Mouse (Mus musculus) heart, embryonic 13.5 days (tissue): ENCODE measurements around the gene Olfr1269. TPM values are rescaled to one million over a fixed set of nuclear protein-coding genes. Genes with fewer than 3 reads are reported as not detected.

Source experiments
- ATAC-seq: fragments of 200-750 bp; cut with Nextera tagmentation; 2 replicates; pipeline ENCODE4 v1.8.0; 2017; ENCODE audit warnings: moderate TSS enrichment; ENCODE audit not compliant: insufficient number of reproducible peaks, low FRiP score, low TSS enrichment; ENCODE audit errors: extremely low read depth
- H3K27ac ChIP-seq: fragments of 300-500 bp; sonication (generic); replicated peaks from 2 replicates; pipeline ENCODE4 v1.5.1; 2015; ENCODE audit warnings: moderate library complexity, mild to moderate bottlenecking, inconsistent platforms
- H3K27me3 ChIP-seq: fragments of 300-500 bp; sonication (generic); replicated peaks from 2 replicates; pipeline ENCODE4 v1.6.1; 2015; ENCODE audit warnings: mild to moderate bottlenecking, inconsistent platforms
- H3K36me3 ChIP-seq: fragments of 300-500 bp; sonication (generic); 2 replicates; pipeline ENCODE4 v1.6.1; 2015; ENCODE audit warnings: mild to moderate bottlenecking, inconsistent platforms
- H3K4me1 ChIP-seq: fragments of 300-500 bp; sonication (generic); 2 replicates; pipeline ENCODE4 v1.6.1; 2015; ENCODE audit warnings: inconsistent platforms
- H3K4me2 ChIP-seq: fragments of 300-500 bp; sonication (generic); 2 replicates; pipeline ENCODE4 v1.6.1; 2015; ENCODE audit warnings: inconsistent platforms, mild to moderate bottlenecking, moderate library complexity
- H3K4me3 ChIP-seq: fragments of 300-500 bp; sonication (generic); 2 replicates; pipeline ENCODE4 v1.5.1; 2015; ENCODE audit warnings: moderate library complexity, mild to moderate bottlenecking, inconsistent platforms
- H3K9ac ChIP-seq: fragments of 300-500 bp; sonication (generic); 2 replicates; pipeline ENCODE4 v1.6.1; 2015; ENCODE audit warnings: inconsistent platforms, mild to moderate bottlenecking, moderate library complexity
- H3K9me3 ChIP-seq: fragments of 300-500 bp; sonication (generic); 2 replicates; pipeline ENCODE4 v1.6.1; 2016; ENCODE audit warnings: inconsistent platforms
- WGBS: fragments of 180-500 bp; shearing (Covaris S2); methylation state at CpG from one replicate; pipeline ENCODE4 v1.1.7; 2015; ENCODE audit warnings: mixed read lengths; 5-methylcytosine and 5-hydroxymethylcytosine counted together
- polyA plus RNA-seq: library from polyadenylated mRNA; unstranded; fragments of >200 nt; fragmentation: Nextera tagmentation; extraction: Ambion mirVana; gene quantifications from 2 replicates; pipeline ENCODE4 v1.2.1, GENCODE M21; 2015

Olfr1269 gene
- not detected in 2 replicates for polyA plus RNA-seq

DNA sequence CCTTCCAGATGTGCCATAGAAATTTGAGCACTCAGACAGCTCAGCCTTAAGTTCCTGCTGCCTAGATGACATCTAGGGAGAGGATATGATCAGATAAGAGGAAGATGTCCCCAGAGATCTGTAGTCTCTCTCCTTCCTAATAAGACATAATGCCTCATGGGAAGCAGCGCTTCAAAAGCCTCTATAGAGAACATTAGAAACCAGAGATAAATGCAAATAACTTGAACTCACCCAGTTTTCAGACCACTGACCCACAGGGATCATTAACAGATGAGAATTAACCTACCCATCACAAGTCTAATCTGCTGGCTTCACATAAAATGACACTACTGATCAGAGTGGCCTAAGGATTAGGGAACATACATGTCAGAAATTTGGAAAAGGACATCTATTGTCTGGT is at the start of gene Olfr1269:
TSS of gene Olfr1269 (minus strand) at position 101 of the 400 bp plus-strand sequence.
- no peak within 1 kb of the TSS for H3K27ac ChIP-seq
- no peak within 1 kb of the TSS for H3K9ac ChIP-seq
- 69% methylated on average over 1 of the region's 1 CpGs for WGBS
- H3K4me2 ChIP-seq = no peak within 1 kb of the TSS
- H3K27me3 ChIP-seq = no peaks in the 10 kb centered on the region
- no peak for ATAC-seq
- no peaks in the 10 kb centered on the region for H3K36me3 ChIP-seq
- H3K4me1 ChIP-seq = no peaks in the 10 kb centered on the region
- H3K9me3 ChIP-seq = 0 out of 2 replicates have a peak, but pooled peaks cover 4% of the 10 kb centered on the region
- H3K4me3 ChIP-seq = no peak within 1 kb of the TSS

DNA sequence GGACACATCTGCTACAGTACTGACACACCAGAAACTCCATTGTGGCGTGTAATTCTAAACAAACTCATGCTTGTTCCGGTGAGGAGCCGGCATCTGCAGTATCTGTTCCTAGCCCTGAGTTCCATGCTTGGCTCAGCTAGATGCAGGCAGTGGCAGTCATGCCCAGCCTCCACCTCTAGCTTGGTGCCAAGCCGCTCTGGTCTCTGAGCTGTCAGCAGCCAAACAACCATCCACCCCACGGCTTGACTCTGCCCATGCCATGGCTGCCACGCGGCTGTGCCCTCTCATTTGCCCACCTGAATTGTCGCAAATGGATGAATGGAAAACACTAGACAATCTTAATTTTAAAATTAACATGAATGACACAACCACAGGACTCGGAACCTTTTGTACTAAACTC is 32.7 kb upstream of the Olfr1269 start:
- H3K27ac ChIP-seq = no peak overlapping the region
- H3K4me2 ChIP-seq = no peak overlapping the region
- no peaks in the 10 kb centered on the region for H3K36me3 ChIP-seq
- no peaks in the 10 kb centered on the region for H3K27me3 ChIP-seq
- whole genome bisulfite sequencing = 82% methylated on average over 9 of the region's 9 CpGs
- peaks cover 5% of the 10 kb centered on the region; the same call in 1 of the 2 replicates for H3K9me3 ChIP-seq
- H3K4me3 ChIP-seq = no peak overlapping the region
- H3K4me1 ChIP-seq = no peaks in the 10 kb centered on the region
- H3K9ac ChIP-seq = no peak overlapping the region
- ATAC-seq = no peak

DNA sequence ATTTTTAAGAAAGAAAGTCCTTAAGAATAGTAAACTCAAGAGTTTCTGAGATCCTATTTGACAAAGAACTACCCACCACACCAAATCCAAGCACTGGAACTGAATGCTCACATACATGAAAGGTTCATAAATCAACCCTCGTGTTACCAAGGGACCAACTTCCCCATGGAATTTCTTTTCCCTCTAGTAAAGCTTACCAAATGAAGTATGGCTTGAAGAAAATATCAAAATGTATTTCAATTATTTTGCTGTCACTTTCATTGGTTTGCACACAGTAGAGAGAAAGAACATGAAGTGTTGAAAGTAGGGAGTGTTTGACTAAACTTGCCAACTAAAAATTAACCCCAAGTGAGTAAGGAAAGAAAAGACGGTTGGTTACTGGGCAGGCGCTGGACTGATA is 31.8 kb upstream of the Olfr1269 start, which contains the start of gene Olfr1270:
TSS of gene Olfr1270 (minus strand) at position 101 of the 400 bp plus-strand sequence.
- Histone ChIP-seq H3K9ac (no peak within 1 kb of the TSS), H3K27me3 (no peaks in the 10 kb centered on the region), H3K4me1 (no peaks in the 10 kb centered on the region), H3K4me2 (no peak within 1 kb of the TSS), H3K4me3 (no peak within 1 kb of the TSS), H3K9me3 (peaks cover 5% of the 10 kb centered on the region; the same call in 1 of the 2 replicates), H3K27ac (no peak within 1 kb of the TSS), H3K36me3 (no peaks in the 10 kb centered on the region)
- no peak for ATAC-seq
- WGBS = 76% methylated on average over 3 of the region's 3 CpGs

DNA sequence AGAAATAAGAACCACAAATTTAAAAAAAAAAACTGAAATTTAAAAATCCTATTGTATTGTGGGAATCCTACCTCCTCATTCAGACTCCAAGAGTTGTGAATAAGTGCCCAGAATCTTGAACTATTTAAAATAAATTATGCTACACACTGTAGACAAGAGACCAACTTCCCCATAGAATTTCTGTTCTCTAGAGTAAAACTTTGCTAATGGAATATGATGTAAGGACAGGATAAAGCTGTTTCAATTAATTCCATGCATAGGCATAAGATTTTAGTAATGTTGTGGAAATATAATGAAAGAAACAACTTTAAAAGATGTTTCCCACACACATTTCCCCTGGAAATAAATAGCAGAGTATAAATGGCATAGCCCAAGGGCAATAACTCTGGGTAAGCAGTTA is 21.0 kb upstream of the Olfr1269 start, which contains the start of gene Olfr32:
TSS of gene Olfr32 (minus strand) at position 101 of the 400 bp plus-strand sequence.
- no peak for ATAC-seq

DNA sequence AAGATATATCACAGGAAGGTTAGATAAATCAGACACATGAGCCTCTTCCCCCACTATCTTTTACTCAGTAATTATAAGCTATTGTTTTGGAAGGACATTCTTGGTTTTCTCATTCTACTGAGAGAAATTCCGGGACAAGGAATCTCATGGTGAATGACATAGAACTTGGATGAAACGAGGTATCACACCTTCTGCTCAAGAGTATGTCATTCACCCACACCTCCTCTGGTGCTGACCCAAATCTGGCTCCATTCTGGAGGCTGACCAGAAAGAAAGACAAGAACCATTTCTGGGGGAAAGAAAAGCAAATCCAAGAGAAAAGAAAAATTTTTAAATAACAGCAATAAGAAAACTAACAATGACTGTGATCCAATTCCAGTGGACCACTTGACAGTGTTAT is 51.1 kb downstream of the Olfr1269 start:
- H3K36me3 ChIP-seq = no peaks in the 10 kb centered on the region
- H3K27ac ChIP-seq = no peak overlapping the region
- ATAC-seq = no peak
- no peaks in the 10 kb centered on the region for H3K27me3 ChIP-seq
- no peaks in the 10 kb centered on the region for H3K4me1 ChIP-seq
- WGBS = 69% methylated on average over 2 of the region's 2 CpGs
- no peak overlapping the region for H3K9ac ChIP-seq
- no peak overlapping the region for H3K4me3 ChIP-seq
- H3K9me3 ChIP-seq = 0 out of 2 replicates have a peak, but pooled peaks cover 2% of the 10 kb centered on the region
- no peak overlapping the region for H3K4me2 ChIP-seq

More for the DNA sequence above, 21.0 kb upstream of the Olfr1269 start, which contains the start of gene Olfr32:
- Histone ChIP-seq H3K4me3 (no peak within 1 kb of the TSS), H3K9ac (no peak within 1 kb of the TSS), H3K27me3 (no peaks in the 10 kb centered on the region), H3K4me2 (no peak within 1 kb of the TSS), H3K36me3 (no peaks in the 10 kb centered on the region), H3K4me1 (no peaks in the 10 kb centered on the region), H3K9me3 (no peaks in the 10 kb centered on the region), H3K27ac (no peak within 1 kb of the TSS)

Other genes with a start within 250 kb of the Olfr1269 start
- gene Olfr1257, start 243.0 kb downstream of the Olfr1269 start, polyA plus RNA-seq = not detected in 2 replicates
- not detected in 2 replicates for gene Olfr1258, start 194.1 kb downstream of the Olfr1269 start, polyA plus RNA-seq
- gene Olfr1259, start 172.7 kb downstream of the Olfr1269 start, polyA plus RNA-seq = not detected in 2 replicates
- not detected in 2 replicates for gene Olfr1260, start 147.1 kb downstream of the Olfr1269 start, polyA plus RNA-seq
- not detected in 2 replicates for gene Olfr1261, start 130.2 kb downstream of the Olfr1269 start, polyA plus RNA-seq
- not detected in 2 replicates for gene Olfr1262, start 121.3 kb downstream of the Olfr1269 start, polyA plus RNA-seq
- not detected in 2 replicates for gene Olfr1263, start 109.3 kb downstream of the Olfr1269 start, polyA plus RNA-seq
- not detected in 2 replicates for gene Olfr1264, start 95.8 kb downstream of the Olfr1269 start, polyA plus RNA-seq
- not detected in 2 replicates for gene Olfr1265, start 86.1 kb downstream of the Olfr1269 start, polyA plus RNA-seq
- gene Olfr140, start 57.8 kb downstream of the Olfr1269 start, polyA plus RNA-seq = not detected in 2 replicates
- gene Olfr32, start 20.9 kb upstream of the Olfr1269 start, polyA plus RNA-seq = not detected in 2 replicates
- not detected in 2 replicates for gene Olfr1270, start 31.7 kb upstream of the Olfr1269 start, polyA plus RNA-seq
- not detected in 2 replicates for gene Olfr1506, start 103.1 kb upstream of the Olfr1269 start, polyA plus RNA-seq
- gene Olfr142, start 136.2 kb upstream of the Olfr1269 start, polyA plus RNA-seq = not detected in 2 replicates
- not detected in 2 replicates for gene Olfr1271, start 149.6 kb upstream of the Olfr1269 start, polyA plus RNA-seq
- not detected in 2 replicates for gene Olfr1272, start 171.4 kb upstream of the Olfr1269 start, polyA plus RNA-seq
- not detected in 2 replicates for gene Gm13769, start 200.8 kb upstream of the Olfr1269 start, polyA plus RNA-seq